Mouse (Mus musculus): ENCODE data around the gene Tlk1. TPM values are rescaled to one million over a fixed set of nuclear protein-coding genes. Genes with fewer than 3 reads are reported as not detected.

The Tlk1 gene
- polyA plus RNA-seq, 1 experiment from 2014 or later, result 27.8 TPM

DNA sequence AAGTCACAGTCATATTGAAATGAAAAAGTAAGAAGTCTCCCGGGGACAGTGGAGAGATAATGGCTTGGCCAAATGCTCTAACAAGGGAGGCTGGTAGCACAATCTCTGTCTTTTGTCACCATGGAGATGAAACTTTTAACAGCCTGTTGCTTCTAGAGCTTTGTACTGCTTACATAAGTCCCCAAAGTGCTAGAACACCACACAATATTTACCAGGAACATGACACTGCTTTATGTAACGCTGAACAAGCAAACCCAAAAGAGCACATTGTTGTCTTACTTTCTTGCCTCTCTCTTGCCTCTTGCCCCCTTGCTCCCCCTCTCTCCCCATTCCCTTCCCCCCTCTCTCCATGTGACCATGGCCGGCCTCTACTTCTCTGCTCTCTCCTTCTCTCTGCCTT lies 41.7 kb upstream of the Tlk1 start:
- Histone ChIP-seq H3K4me3 (ENCODE audit: low read depth, low read length) (no peak overlapping the region), H3K36me3 (ENCODE audit: control insufficient read depth, insufficient read depth) (no peaks in the 10 kb centered on the region), H3K27me3 (replicated peaks; ENCODE audit: control insufficient read depth, insufficient read depth, low read length) (no peaks in the 10 kb centered on the region), H3K27ac (ENCODE audit: low read depth, low read length) (no peak overlapping the region), H3K9me3 (ENCODE audit: control insufficient read depth) (no peaks in the 10 kb centered on the region), H3K4me2 (replicated peaks; ENCODE audit: low read depth) (no peak overlapping the region), H3K9ac (ENCODE audit: low read depth, low read length) (no peak overlapping the region), H3K4me1 (replicated peaks; ENCODE audit: control insufficient read depth, insufficient read depth, low read length) (no peaks in the 10 kb centered on the region)
- 72% methylated on average over 3 of the region's 3 CpGs for WGBS
- ATAC-seq, result no peak
- TF ChIP-seq CTCF (IDR thresholded peaks at IDR 0.05; ENCODE audit: low read depth), result no peak

DNA sequence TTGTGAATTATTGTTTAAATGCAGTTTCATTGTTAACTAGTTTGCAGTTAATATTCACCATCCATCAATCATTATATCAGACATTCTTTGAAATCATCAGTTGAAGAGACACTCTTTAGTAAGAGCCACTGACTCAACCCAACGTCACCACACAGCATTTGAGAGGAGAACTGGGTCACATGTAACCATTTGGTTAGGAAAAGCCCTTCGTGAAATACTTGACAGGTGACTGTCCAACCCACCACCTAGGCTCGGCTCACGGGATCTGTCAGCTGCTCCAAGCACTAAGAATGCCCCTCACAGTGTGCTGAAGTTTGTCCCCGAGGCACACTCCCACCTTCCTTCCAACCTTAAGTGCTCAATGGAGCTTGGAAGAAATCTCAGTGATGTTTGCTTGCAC lies 37.4 kb upstream of the Tlk1 start:
- 81% methylated on average over 5 of the region's 5 CpGs for WGBS
- H3K4me3 ChIP-seq (ENCODE audit: low read depth, low read length), result no peak overlapping the region
- no peaks in the 10 kb centered on the region for H3K27me3 ChIP-seq (replicated peaks; ENCODE audit: control insufficient read depth, insufficient read depth, low read length)
- no peak overlapping the region for H3K4me2 ChIP-seq (replicated peaks; ENCODE audit: low read depth)
- no peak for ATAC-seq
- no peaks in the 10 kb centered on the region for H3K36me3 ChIP-seq (ENCODE audit: control insufficient read depth, insufficient read depth)
- no peak for TF ChIP-seq CTCF (IDR thresholded peaks at IDR 0.05; ENCODE audit: low read depth)
- H3K4me1 ChIP-seq (replicated peaks; ENCODE audit: control insufficient read depth, insufficient read depth, low read length), result no peaks in the 10 kb centered on the region
- no peaks in the 10 kb centered on the region for H3K9me3 ChIP-seq (ENCODE audit: control insufficient read depth)
- H3K9ac ChIP-seq (ENCODE audit: low read depth, low read length), result no peak overlapping the region
- no peak overlapping the region for H3K27ac ChIP-seq (ENCODE audit: low read depth, low read length)

DNA sequence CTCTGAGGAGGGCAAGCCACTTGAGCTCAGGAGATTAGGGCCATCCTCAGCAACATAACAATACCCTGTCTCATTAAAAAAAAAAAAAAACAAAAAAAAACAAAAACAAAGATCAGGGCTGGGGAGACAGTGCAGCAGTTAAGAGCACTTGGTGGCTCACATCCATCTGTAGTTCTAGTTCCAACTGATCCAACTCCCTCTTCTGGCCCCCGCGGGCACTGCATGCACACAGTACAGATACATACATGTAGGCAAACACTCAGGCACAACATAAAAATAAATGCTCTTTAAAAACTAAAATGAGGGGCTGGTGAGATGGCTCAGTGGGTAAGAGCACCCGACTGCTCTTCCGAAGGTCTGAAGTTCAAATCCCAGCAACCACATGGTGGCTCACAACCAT lies 34.2 kb upstream of the Tlk1 start:
- no peak overlapping the region for H3K27ac ChIP-seq (ENCODE audit: low read depth, low read length)
- H3K4me1 ChIP-seq (replicated peaks; ENCODE audit: control insufficient read depth, insufficient read depth, low read length), result no peaks in the 10 kb centered on the region
- H3K27me3 ChIP-seq (replicated peaks; ENCODE audit: control insufficient read depth, insufficient read depth, low read length), result no peaks in the 10 kb centered on the region
- no peak for ATAC-seq
- H3K36me3 ChIP-seq (ENCODE audit: control insufficient read depth, insufficient read depth), result no peaks in the 10 kb centered on the region
- H3K9ac ChIP-seq (ENCODE audit: low read depth, low read length), result no peak overlapping the region
- no peak for TF ChIP-seq CTCF (IDR thresholded peaks at IDR 0.05; ENCODE audit: low read depth)
- no peak overlapping the region for H3K4me3 ChIP-seq (ENCODE audit: low read depth, low read length)
- 94% methylated on average over 4 of the region's 4 CpGs for WGBS
- H3K4me2 ChIP-seq (replicated peaks; ENCODE audit: low read depth), result no peak overlapping the region
- no peaks in the 10 kb centered on the region for H3K9me3 ChIP-seq (ENCODE audit: control insufficient read depth)

DNA sequence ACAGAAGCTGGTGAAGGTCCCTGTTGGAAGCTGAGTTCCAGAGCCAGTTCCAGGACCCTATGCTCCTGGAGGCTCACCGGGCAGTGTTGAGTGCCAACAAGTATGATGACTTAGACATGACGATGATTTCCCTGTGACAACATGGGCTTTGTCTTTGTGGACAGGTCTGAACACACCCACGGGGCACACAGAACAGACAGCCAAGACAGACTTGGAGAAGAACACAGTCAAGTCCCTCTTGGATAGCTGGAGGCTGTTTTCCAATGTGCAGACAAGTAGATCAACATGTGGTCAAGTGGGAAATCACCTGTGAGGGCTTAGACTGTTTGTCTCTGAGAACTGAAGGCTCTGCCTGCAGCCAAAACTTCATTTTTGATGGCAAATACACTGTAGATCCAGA lies 31.4 kb upstream of the Tlk1 start:
- H3K4me2 ChIP-seq (replicated peaks; ENCODE audit: low read depth), result no peak overlapping the region
- H3K9me3 ChIP-seq (ENCODE audit: control insufficient read depth), result no peaks in the 10 kb centered on the region
- no peak overlapping the region for H3K4me3 ChIP-seq (ENCODE audit: low read depth, low read length)
- no peak overlapping the region for H3K9ac ChIP-seq (ENCODE audit: low read depth, low read length)
- no peaks in the 10 kb centered on the region for H3K27me3 ChIP-seq (replicated peaks; ENCODE audit: control insufficient read depth, insufficient read depth, low read length)
- no peaks in the 10 kb centered on the region for H3K36me3 ChIP-seq (ENCODE audit: control insufficient read depth, insufficient read depth)
- no peak overlapping the region for H3K27ac ChIP-seq (ENCODE audit: low read depth, low read length)
- 90% methylated on average over 3 of the region's 3 CpGs for WGBS
- ATAC-seq, result no peak
- no peaks in the 10 kb centered on the region for H3K4me1 ChIP-seq (replicated peaks; ENCODE audit: control insufficient read depth, insufficient read depth, low read length)
- no peak for TF ChIP-seq CTCF (IDR thresholded peaks at IDR 0.05; ENCODE audit: low read depth)

DNA sequence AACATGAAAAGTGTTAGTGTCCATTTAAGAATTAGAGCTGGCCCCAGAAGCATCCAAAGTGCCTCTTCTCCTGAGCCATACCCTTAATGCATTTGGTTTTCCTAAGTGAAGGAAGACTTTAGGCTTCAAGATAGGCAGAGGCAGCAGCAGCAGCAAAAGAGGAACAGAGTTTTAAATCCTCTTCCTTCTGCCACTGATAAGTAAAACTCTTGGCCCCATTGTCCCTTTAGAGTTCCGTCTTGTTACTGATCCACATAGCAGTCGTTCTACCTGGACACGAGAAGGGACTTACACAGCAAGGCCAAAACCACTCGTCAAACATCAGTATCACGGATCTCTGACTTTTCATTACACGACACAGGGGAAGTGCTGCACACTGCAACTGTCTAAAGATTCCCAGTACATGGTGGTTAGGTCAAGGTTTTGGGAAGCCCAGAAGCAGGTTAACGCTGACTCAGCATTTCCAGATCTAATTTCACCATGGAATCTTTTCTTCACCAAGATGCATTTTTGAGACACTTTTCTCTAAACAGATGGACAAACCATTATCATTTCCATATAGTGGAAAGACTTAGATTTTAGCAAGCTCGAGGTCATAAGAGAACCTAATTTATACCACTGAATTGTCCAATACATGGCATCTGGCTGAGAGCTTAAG lies 28.8 kb upstream of the Tlk1 start:
- no peak overlapping the region for H3K4me3 ChIP-seq (ENCODE audit: low read depth, low read length)
- no peak for ATAC-seq
- no peaks in the 10 kb centered on the region for H3K36me3 ChIP-seq (ENCODE audit: control insufficient read depth, insufficient read depth)
- H3K4me1 ChIP-seq (replicated peaks; ENCODE audit: control insufficient read depth, insufficient read depth, low read length), result no peaks in the 10 kb centered on the region
- H3K27ac ChIP-seq (ENCODE audit: low read depth, low read length), result no peak overlapping the region
- no peak for TF ChIP-seq CTCF (IDR thresholded peaks at IDR 0.05; ENCODE audit: low read depth)
- no peak overlapping the region for H3K4me2 ChIP-seq (replicated peaks; ENCODE audit: low read depth)
- 92% methylated on average over 8 of the region's 8 CpGs for WGBS
- no peaks in the 10 kb centered on the region for H3K9me3 ChIP-seq (ENCODE audit: control insufficient read depth)
- no peak overlapping the region for H3K9ac ChIP-seq (ENCODE audit: low read depth, low read length)
- no peaks in the 10 kb centered on the region for H3K27me3 ChIP-seq (replicated peaks; ENCODE audit: control insufficient read depth, insufficient read depth, low read length)

DNA sequence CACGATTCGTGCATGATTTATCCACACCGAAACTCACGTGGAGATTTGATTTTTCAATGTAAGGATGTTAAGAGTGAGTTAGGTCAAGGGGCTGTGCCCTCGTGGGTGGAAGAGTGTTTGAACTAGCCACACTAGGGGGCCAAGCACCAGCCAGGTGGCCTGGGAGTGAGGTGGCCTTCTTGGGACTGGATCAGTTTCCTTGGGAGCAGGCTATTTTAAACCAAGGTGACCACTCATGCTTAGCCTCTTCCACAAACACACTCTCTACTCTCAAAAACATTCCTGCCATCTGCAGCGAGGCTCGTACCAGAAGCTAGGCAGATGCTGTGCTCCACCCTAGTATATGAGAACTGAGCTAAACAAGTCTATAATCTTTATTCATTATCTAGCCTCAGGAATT lies 27.8 kb upstream of the Tlk1 start:
- Histone ChIP-seq H3K4me1 (replicated peaks; ENCODE audit: control insufficient read depth, insufficient read depth, low read length) (no peaks in the 10 kb centered on the region), H3K27me3 (replicated peaks; ENCODE audit: control insufficient read depth, insufficient read depth, low read length) (no peaks in the 10 kb centered on the region), H3K9ac (ENCODE audit: low read depth, low read length) (no peak overlapping the region), H3K9me3 (ENCODE audit: control insufficient read depth) (no peaks in the 10 kb centered on the region), H3K36me3 (ENCODE audit: control insufficient read depth, insufficient read depth) (no peaks in the 10 kb centered on the region), H3K27ac (ENCODE audit: low read depth, low read length) (no peak overlapping the region), H3K4me3 (ENCODE audit: low read depth, low read length) (no peak overlapping the region), H3K4me2 (replicated peaks; ENCODE audit: low read depth) (no peak overlapping the region)
- TF ChIP-seq CTCF (IDR thresholded peaks at IDR 0.05; ENCODE audit: low read depth), result no peak
- 63% methylated on average over 7 of the region's 7 CpGs for WGBS
- ATAC-seq, result no peak

DNA sequence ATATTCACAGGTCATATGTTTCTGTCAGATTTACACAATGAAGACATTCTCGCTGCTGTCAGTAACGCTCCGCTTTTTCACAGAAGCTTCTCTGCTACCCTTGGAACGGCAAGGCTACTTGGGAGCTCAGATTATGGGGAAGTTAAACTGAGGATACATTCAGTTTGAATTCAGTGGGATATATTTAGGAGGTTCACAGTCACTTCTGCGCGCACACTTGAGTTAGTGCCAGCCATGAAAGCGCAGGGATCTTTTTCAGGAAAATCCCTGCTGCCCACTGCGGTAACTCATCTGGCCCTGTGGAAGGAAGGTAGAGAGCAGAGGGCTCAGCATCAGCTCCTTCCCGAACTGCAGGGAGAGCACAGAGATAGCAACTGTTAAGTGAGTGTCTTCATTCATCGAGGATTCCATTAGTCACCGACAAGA lies 27.3 kb upstream of the Tlk1 start:
- Histone ChIP-seq H3K4me3 (ENCODE audit: low read depth, low read length) (no peak overlapping the region), H3K9me3 (ENCODE audit: control insufficient read depth) (no peaks in the 10 kb centered on the region), H3K4me1 (replicated peaks; ENCODE audit: control insufficient read depth, insufficient read depth, low read length) (no peaks in the 10 kb centered on the region), H3K27ac (ENCODE audit: low read depth, low read length) (no peak overlapping the region), H3K36me3 (ENCODE audit: control insufficient read depth, insufficient read depth) (no peaks in the 10 kb centered on the region), H3K9ac (ENCODE audit: low read depth, low read length) (no peak overlapping the region), H3K27me3 (replicated peaks; ENCODE audit: control insufficient read depth, insufficient read depth, low read length) (no peaks in the 10 kb centered on the region), H3K4me2 (replicated peaks; ENCODE audit: low read depth) (no peak overlapping the region; the same call in 1 of the 2 replicates)
- ATAC-seq, result no peak
- WGBS, result 56% methylated on average over 11 of the region's 11 CpGs
- no peak for TF ChIP-seq CTCF (IDR thresholded peaks at IDR 0.05; ENCODE audit: low read depth)

Measured in intestine, postnatal 0 days (tissue).